Mouse (Mus musculus) B cell, adult 62 days (primary cell): ENCODE data around the gene Mrpl30. TPM values are rescaled to one million over a fixed set of nuclear protein-coding genes. Genes with fewer than 3 reads are reported as not detected.

Experiments used
- total RNA-seq: library from RNA; stranded (reverse); gene quantifications from 4 replicates; pipeline ENCODE4 v1.2.4, GENCODE M21; 2023

The Mrpl30 gene
- total RNA-seq = 100 to 119 TPM (median 115 TPM) in 4 replicates

GRCm38 (mm10) chr1:37890025-37890652 lies at the start of gene Mrpl30, which contains the start of gene Mitd1:
Gene Mrpl30 (plus strand): TSS chr1:37890477.
Gene Mitd1 (minus strand): TSS chr1:37890411.

DNA sequence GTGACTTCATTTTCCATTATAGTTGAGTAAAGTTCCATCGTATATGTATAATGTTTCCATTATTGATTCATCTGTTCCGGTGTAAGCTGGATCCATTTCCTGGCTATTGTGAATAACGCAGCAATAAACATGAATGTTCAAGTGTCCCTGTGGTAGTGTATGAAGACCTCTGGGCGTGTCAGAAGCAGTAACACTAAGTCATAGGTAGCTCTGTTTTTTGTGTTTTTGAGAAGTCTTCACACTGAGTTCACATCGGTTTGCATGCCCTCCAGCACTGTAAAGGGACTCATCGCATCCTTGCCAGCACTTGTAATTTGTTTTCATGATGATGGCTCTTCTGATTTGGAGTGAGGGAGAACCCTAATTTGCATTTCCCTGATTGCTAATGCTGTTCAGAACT lies 24.0 kb upstream of the Mrpl30 start, which contains the start of gene Tsga10:
Gene Tsga10, minus strand, starts transcription at position 144 of the 400 bp plus-strand sequence.

GRCm38 (mm10) chr1:37871704-37872103 lies 18.6 kb upstream of the Mrpl30 start, which contains the start of gene Lipt1:
Gene Lipt1 (plus strand): TSS chr1:37871738.

GRCm38 (mm10) chr1:37916393-37916792 lies 26.1 kb downstream of the Mrpl30 start, which contains the start of gene Lyg2:
Gene Lyg2 (minus strand): TSS chr1:37916493.

Other genes with a start within 250 kb of the Mrpl30 start
- 0.17 to 0.42 TPM in 2 of 4 replicates, not detected in the others for gene 2010300C02Rik, start 170.4 kb upstream of the Mrpl30 start, total RNA-seq
- 7.3 to 9.2 TPM (median 7.9 TPM) in 4 replicates for gene Tsga10, start 24.0 kb upstream of the Mrpl30 start, total RNA-seq
- gene Lipt1, start 18.7 kb upstream of the Mrpl30 start, total RNA-seq = 1.0 to 4.1 TPM (median 2.0 TPM) in 4 replicates
- gene Mitd1, start 66 bp upstream of the Mrpl30 start, total RNA-seq = 18.7 to 21.8 TPM (median 19.9 TPM) in 4 replicates
- gene Lyg2, start 26.0 kb downstream of the Mrpl30 start, total RNA-seq = not detected in 4 replicates
- not detected in 4 replicates for gene Lyg1, start 67.3 kb downstream of the Mrpl30 start, total RNA-seq
- 68.0 to 79.8 TPM (median 71.5 TPM) in 4 replicates for gene Txndc9, start 107.4 kb downstream of the Mrpl30 start, total RNA-seq
- 42.0 to 52.8 TPM (median 45.3 TPM) in 4 replicates for gene Eif5b, start 107.5 kb downstream of the Mrpl30 start, total RNA-seq
- 41.2 to 50.9 TPM (median 48.7 TPM) in 4 replicates for gene Rev1, start 239.3 kb downstream of the Mrpl30 start, total RNA-seq